Mouse (Mus musculus) ovary, postnatal 36 days (tissue): ENCODE measurements around the gene Cebpg.

Source experiments
- DNase-seq: peaks from one replicate; pipeline ENCODE4 v3.0.0; 2022; ENCODE audit warnings: low spot score, mixed read lengths

Cebpg gene

GRCm38 (mm10) chr7:35025409-35026275 lies 30.7 kb downstream of the Cebpg start:
- peak; percentile 77 for DNase-seq

- DNase-seq: no peak
Observed at GRCm38 (mm10) chr7:35024426-35024825, 31.9 kb downstream of the Cebpg start.

- DNase-seq: no peak
Observed at GRCm38 (mm10) chr7:35023251-35023650, 33.1 kb downstream of the Cebpg start.

GRCm38 (mm10) chr7:35021365-35021764 lies 35.0 kb downstream of the Cebpg start:
- no peak for DNase-seq

- DNase-seq: no peak
Observed at GRCm38 (mm10) chr7:35015252-35015651, 41.1 kb downstream of the Cebpg start.

GRCm38 (mm10) chr7:35013228-35013627 lies 43.1 kb downstream of the Cebpg start:
- DNase-seq: no peak

- no peak for DNase-seq
Observed at GRCm38 (mm10) chr7:35006661-35007060, 49.7 kb downstream of the Cebpg start.

- DNase-seq: no peak
Observed at GRCm38 (mm10) chr7:35003171-35003737, 53.1 kb downstream of the Cebpg start.

GRCm38 (mm10) chr7:35000839-35001238 lies 55.5 kb downstream of the Cebpg start:
- DNase-seq: peak; percentile 53
